Mouse (Mus musculus) stomach, embryonic 15.5 days (tissue): ENCODE measurements around the gene Gprc5b. TPM values are rescaled to one million over a fixed set of nuclear protein-coding genes. Genes with fewer than 3 reads are reported as not detected.

ENCODE experiments used
- ATAC-seq: fragments of 200-750 bp; cut with Nextera tagmentation; 2 replicates; pipeline ENCODE4 v1.8.0; 2017; ENCODE audit warnings: low read depth, moderate number of reproducible peaks, moderate TSS enrichment; ENCODE audit not compliant: insufficient read depth, low FRiP score
- H3K27ac ChIP-seq: fragments of 300-500 bp; sonication (generic); 2 replicates; pipeline ENCODE4 v1.5.1; 2015; ENCODE audit warnings: mild to moderate bottlenecking, inconsistent platforms
- H3K27me3 ChIP-seq: fragments of 300-500 bp; sonication (generic); replicated peaks from 2 replicates; pipeline ENCODE4 v1.6.1; 2015; ENCODE audit warnings: inconsistent platforms
- H3K36me3 ChIP-seq: fragments of 300-500 bp; sonication (generic); 2 replicates; pipeline ENCODE4 v1.6.1; 2015; ENCODE audit warnings: inconsistent platforms
- H3K4me1 ChIP-seq: fragments of 300-500 bp; sonication (generic); 2 replicates; pipeline ENCODE4 v1.6.1; 2015; ENCODE audit warnings: inconsistent platforms
- H3K4me2 ChIP-seq: fragments of 300-500 bp; sonication (generic); 2 replicates; pipeline ENCODE4 v1.6.1; 2015; ENCODE audit warnings: mild to moderate bottlenecking, inconsistent platforms
- H3K4me3 ChIP-seq: fragments of 300-500 bp; sonication (generic); replicated peaks from 2 replicates; pipeline ENCODE4 v1.5.1; 2015; ENCODE audit warnings: inconsistent platforms
- H3K9ac ChIP-seq: fragments of 300-500 bp; sonication (generic); 2 replicates; pipeline ENCODE4 v1.6.1; 2015; ENCODE audit warnings: inconsistent platforms
- H3K9me3 ChIP-seq: fragments of 300-500 bp; sonication (generic); 2 replicates; pipeline ENCODE4 v1.6.1; 2016; ENCODE audit warnings: inconsistent platforms
- WGBS: fragments of 180-500 bp; shearing (Covaris S2); methylation state at CpG from one replicate; pipeline ENCODE4 v1.1.7; 2015; 5-methylcytosine and 5-hydroxymethylcytosine counted together
- polyA plus RNA-seq: library from polyadenylated mRNA; unstranded; fragments of >200 nt; fragmentation: Nextera tagmentation; extraction: Ambion mirVana; gene quantifications from 2 replicates; pipeline ENCODE4 v1.2.1, GENCODE M21; 2015

Gene Gprc5b
- polyA plus RNA-seq, 1 experiment from 2014 or later, result 3.0 TPM

DNA sequence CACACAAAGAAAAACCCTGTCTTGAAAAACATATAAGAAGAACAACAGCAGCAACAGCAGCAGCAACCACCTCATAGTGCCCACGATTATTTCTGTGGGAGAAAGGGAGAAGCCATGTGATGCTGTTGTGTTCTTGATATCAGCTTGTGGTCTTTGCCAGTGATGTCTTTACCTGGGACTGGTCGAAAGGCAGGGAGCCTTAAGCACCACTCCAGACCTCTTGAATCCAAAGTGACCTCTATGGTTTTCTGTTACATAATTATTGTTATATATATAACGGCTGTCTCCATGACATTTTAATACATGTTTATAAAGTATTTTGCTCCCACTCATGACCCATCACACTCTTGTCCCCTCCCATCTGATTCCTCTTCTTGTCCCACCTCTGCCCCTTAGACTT lies 69.5 kb downstream of the Gprc5b start:
- H3K4me2 ChIP-seq, result no peak overlapping the region
- no peaks in the 10 kb centered on the region for H3K9me3 ChIP-seq
- H3K27me3 ChIP-seq, result no peaks in the 10 kb centered on the region
- WGBS, result 60% methylated on average over 3 of the region's 3 CpGs
- no peak overlapping the region for H3K27ac ChIP-seq
- H3K9ac ChIP-seq, result no peak overlapping the region
- no peak overlapping the region for H3K4me3 ChIP-seq
- ATAC-seq, result no peak
- H3K4me1 ChIP-seq, result 0 out of 2 replicates have a peak, but pooled peaks cover 8% of the 10 kb centered on the region
- H3K36me3 ChIP-seq, result no peaks in the 10 kb centered on the region

DNA sequence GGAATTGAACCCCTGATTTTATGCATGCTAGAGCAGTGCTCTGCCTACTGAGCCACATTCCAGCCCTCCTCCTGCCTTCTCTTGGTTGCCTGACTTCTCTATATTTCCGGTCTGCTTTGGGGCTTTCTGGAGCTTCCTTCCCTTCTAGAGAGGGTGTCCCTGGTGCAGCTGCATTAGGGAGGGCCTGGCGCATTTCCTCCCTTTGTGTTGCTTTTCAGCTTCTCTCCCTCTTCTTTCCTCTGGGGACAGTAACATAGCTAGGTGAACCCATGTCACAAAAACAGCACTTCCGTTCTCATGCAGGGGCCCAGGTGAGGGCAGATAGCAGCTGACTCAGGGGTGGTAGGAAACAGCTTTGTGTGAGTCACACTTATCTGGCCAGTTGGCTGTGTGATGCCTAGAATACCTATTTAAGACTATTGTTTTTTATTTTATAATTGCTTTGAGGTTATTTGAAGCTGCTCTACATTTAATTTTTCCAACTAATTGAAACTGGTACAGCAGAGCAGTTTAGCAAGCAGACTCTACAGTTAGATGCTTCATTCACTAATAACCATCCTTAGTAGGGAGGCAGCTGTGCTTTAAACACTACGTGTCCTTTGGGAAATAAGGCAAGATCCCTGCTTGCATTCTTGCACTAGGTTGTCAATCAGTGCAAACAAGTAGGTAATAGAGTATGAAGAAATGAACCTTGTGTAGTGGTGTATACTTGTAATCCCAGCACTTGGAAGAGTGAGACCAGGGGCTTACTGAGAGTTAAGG lies 72.4 kb downstream of the Gprc5b start:
- no peak overlapping the region for H3K9ac ChIP-seq
- H3K4me1 ChIP-seq, result no peaks in the 10 kb centered on the region
- no peak overlapping the region for H3K4me2 ChIP-seq
- H3K36me3 ChIP-seq, result no peaks in the 10 kb centered on the region
- ATAC-seq, result no peak
- WGBS, result 57% methylated on average over 4 of the region's 4 CpGs
- no peak overlapping the region for H3K27ac ChIP-seq
- no peak overlapping the region for H3K4me3 ChIP-seq
- H3K27me3 ChIP-seq, result no peaks in the 10 kb centered on the region
- no peaks in the 10 kb centered on the region for H3K9me3 ChIP-seq

Other genes starting within 250 kb of the Gprc5b start
- gene Iqck, start 139.5 kb downstream of the Gprc5b start, polyA plus RNA-seq, result 2.0 and 2.1 TPM in 2 replicates
- gene Knop1, start 139.0 kb downstream of the Gprc5b start, polyA plus RNA-seq, result 88.7 and 91.4 TPM in 2 replicates
- gene Gpr139, start 189.4 kb upstream of the Gprc5b start, polyA plus RNA-seq, result 0.05 TPM in 1 of 2 replicates, not detected in the other